Mouse (Mus musculus) heart, postnatal 0 days (tissue): ENCODE measurements around the gene Ankar.

Source experiments
- CTCF ChIP-seq: IDR thresholded peaks from 2 replicates; pipeline ENCODE4 v1.5.1; 2016; ENCODE audit warnings: antibody characterized with exemption, control low read depth, low read depth
- EP300 ChIP-seq: IDR thresholded peaks from 2 replicates; pipeline ENCODE4 v1.6.1; 2016; ENCODE audit warnings: antibody characterized with exemption, low read depth

- no peak for TF ChIP-seq EP300
- TF ChIP-seq CTCF, result no peak
Measured at GRCm38 (mm10) chr1:72595686-72596085, 104.7 kb downstream of the Ankar start.
